Mouse (Mus musculus) neutrophil, adult 59 days (primary cell): ENCODE measurements around the gene Pik3c2a. TPM values are rescaled to one million over a fixed set of nuclear protein-coding genes. Genes with fewer than 3 reads are reported as not detected.

Experiments
- total RNA-seq, 2 experiments: library from RNA; stranded (reverse); gene quantifications; 1 replicate in 1 of 2; 2 replicates in 1 of 2; pipeline ENCODE4 v1.2.4; 2023

Gene Pik3c2a
- 10 to 100 TPM; 44.8 to 55.0 TPM for total RNA-seq

DNA sequence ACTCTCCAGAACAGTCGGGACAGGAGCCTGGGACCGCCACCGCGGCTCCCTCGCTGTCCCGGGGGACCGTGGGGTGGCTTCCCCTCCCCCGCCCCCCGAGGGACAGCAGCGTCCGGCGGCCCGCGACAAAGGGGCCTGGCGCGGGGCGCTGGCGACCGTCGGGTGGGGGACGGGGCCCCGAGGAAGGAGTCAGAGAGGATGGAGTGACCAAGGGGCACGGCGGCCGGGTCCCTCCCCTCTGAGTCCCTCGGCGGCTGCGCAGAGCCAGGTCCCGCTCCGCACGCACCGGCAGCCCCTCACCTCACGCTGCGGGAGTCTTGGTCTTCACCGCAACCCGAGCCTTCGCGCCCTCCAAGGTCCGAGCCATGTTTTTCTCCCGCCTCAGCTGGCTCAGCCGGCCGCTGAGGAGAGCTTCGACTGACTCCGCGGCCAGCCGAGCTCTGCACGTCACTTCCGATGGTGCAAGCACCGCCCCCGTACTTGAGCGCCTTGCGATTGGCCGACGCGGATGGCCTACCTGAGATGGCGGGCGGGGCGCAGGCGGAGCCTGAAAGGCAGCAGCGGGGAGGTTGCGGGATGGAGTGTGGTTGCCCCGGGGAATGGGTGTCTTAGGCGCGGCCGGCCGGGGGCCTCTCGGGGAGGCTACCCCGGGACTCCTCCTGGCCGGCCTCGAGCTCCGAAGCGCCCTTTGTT is at the start of gene Pik3c2a:
Gene Pik3c2a (minus strand): TSS at position 446 of the 693 bp plus-strand sequence.

DNA sequence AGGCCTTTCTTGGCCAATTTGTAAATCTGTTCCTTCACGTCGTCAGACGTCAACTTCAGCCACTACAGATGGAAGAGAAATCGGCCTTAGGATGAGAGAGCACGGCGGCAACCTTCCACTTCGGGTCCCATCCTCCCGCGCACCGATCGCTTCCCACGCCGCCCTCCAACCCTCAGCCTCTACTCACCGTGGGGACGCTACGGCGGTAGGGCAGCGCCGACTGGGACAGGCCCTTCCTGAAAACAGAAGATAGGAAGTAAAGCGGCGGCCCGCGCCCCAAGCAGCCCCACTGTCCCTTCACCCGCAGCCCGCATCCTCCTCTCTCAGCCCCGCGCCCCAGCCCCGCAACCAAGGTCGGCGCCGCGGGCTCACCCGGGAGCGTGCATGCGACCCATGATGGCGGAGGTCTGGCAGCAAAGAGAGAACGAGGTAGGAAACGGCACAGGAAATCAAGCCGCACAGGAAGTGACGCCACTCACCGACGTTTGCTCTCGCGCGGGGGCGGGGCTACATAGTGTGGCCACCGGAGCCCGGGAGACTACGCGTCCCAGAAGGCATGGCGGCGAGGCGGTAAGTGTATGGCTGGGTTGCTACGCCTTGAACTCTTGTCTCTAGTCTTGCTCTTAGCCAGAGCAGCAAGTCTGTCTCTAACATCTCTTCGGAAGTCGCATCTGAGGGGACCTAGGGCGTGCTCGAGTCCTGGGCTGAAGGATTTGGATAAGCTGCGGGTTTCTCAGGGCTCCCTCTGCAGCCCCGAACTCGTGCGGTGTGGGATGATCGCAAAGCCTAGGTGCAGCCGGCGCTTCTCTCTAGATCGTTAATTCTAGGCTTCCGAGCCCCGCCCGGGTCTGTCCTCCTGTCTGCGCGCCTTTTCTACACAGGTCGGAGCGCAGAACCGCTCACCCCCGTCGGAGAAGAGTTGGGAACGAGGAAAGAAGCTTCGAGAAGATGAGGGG is 109.3 kb downstream of the Pik3c2a start, which contains the start of gene Rps13:
Gene Rps13 (minus strand): TSS at position 483 of the 956 bp plus-strand sequence.

DNA sequence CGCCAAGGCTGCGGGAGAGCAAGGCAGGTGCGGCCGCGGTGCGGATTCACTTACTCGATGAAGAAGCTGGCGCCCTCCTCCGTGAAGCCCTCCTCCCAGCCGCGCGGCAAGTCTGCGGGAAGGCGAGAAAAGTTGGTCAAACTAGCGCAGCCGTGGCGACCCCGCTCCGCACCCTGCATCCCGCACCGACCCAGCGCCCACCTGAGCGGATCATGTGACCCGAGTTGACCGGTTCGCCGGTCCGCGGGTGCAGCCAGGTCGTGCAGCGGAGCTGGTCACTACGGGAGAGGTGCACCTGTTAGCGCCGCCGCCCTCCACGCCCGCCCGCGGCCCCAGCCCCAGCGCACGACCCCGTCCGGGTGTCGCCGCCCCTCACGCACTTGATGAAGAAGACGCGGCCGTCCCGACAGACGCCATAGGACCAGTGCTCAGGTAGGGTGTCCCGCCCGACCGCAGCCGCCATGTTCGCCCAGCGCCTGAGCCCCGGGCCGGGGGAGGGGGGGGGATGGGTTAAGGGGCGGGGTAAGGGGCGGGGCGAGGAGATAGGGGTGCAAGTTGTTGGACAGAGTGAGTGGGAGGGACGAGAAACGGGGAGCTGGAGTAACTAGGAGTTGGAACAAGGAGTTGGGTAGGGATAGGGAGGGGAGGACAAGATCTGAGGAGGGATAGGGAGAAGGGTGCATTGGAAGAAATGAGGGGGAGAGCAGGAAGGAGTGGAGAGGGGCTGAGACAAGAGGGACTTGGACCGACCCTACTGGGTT is 135.2 kb downstream of the Pik3c2a start, which contains the start of gene Plekha7:
Gene Plekha7 (minus strand): TSS at position 506 of the 761 bp plus-strand sequence.

Other genes with a start within 250 kb of the Pik3c2a start
- gene Plekha7, start 135.1 kb downstream of the Pik3c2a start, total RNA-seq, result under 1 TPM; 0.15 to 0.18 TPM
- gene Rps13, start 109.3 kb downstream of the Pik3c2a start, total RNA-seq, result 100 to 1,000 TPM; 401 to 416 TPM
- 10 to 100 TPM; 34.5 to 35.2 TPM for gene Nucb2, start 60.9 kb upstream of the Pik3c2a start, total RNA-seq